Mouse (Mus musculus) neural tube, embryonic 15.5 days (tissue): ENCODE measurements around the gene Rita1. TPM values are rescaled to one million over a fixed set of nuclear protein-coding genes. Genes with fewer than 3 reads are reported as not detected.

ENCODE experiments used
- ATAC-seq: fragments of 200-750 bp; cut with Nextera tagmentation; 2 replicates; pipeline ENCODE4 v1.8.0; 2017; ENCODE audit warnings: mild to moderate bottlenecking, moderate TSS enrichment, moderate library complexity; ENCODE audit not compliant: low FRiP score
- H3K27ac ChIP-seq: fragments of 300-500 bp; sonication (generic); replicated peaks from 2 replicates; pipeline ENCODE4 v1.5.1; 2015; ENCODE audit warnings: mild to moderate bottlenecking, inconsistent platforms
- H3K27me3 ChIP-seq: fragments of 300-500 bp; sonication (generic); replicated peaks from 2 replicates; pipeline ENCODE4 v1.6.1; 2015; ENCODE audit warnings: inconsistent platforms
- H3K36me3 ChIP-seq: fragments of 300-500 bp; sonication (generic); 2 replicates; pipeline ENCODE4 v1.6.1; 2015; ENCODE audit warnings: inconsistent platforms
- H3K4me1 ChIP-seq: fragments of 300-500 bp; sonication (generic); 2 replicates; pipeline ENCODE4 v1.6.1; 2015; ENCODE audit warnings: inconsistent platforms
- H3K4me2 ChIP-seq: fragments of 300-500 bp; sonication (generic); 2 replicates; pipeline ENCODE4 v1.6.1; 2015; ENCODE audit warnings: inconsistent platforms, mild to moderate bottlenecking, moderate library complexity
- H3K4me3 ChIP-seq: fragments of 300-500 bp; sonication (generic); replicated peaks from 2 replicates; pipeline ENCODE4 v1.5.1; 2015; ENCODE audit warnings: mild to moderate bottlenecking, inconsistent platforms
- H3K9ac ChIP-seq: fragments of 300-500 bp; sonication (generic); replicated peaks from 2 replicates; pipeline ENCODE4 v1.6.1; 2015; ENCODE audit warnings: mild to moderate bottlenecking, inconsistent platforms
- H3K9me3 ChIP-seq: fragments of 300-500 bp; sonication (generic); replicated peaks from 2 replicates; pipeline ENCODE4 v1.6.1; 2016; ENCODE audit warnings: inconsistent platforms
- WGBS: fragments of 180-500 bp; shearing (Covaris S2); methylation state at CpG from one replicate; pipeline ENCODE4 v1.1.7; 2015; ENCODE audit warnings: mixed read lengths; 5-methylcytosine and 5-hydroxymethylcytosine counted together
- polyA plus RNA-seq: library from polyadenylated mRNA; unstranded; fragments of >200 nt; fragmentation: Nextera tagmentation; extraction: Ambion mirVana; gene quantifications from 2 replicates; pipeline ENCODE4 v1.2.1, GENCODE M21; 2015

Rita1 gene
- polyA plus RNA-seq, 1 experiment from 2014 or later, result 34.0 TPM

GRCm38 (mm10) chr5:120609246-120609775 lies 3.1 kb downstream of the Rita1 start:
- no peak for ATAC-seq
- Histone ChIP-seq H3K4me2 (no peak overlapping the region), H3K9me3 (no peaks in the 10 kb centered on the region), H3K27ac (no peak overlapping the region), H3K27me3 (no peaks in the 10 kb centered on the region), H3K9ac (no peak overlapping the region), H3K4me1 (peaks cover 42% of the 10 kb centered on the region), H3K4me3 (no peak overlapping the region), H3K36me3 (peaks cover 5% of the 10 kb centered on the region)
- 77% methylated on average over 16 of the region's 16 CpGs for WGBS

- Histone ChIP-seq H3K4me2 (no peak overlapping the region), H3K36me3 (peaks cover 5% of the 10 kb centered on the region), H3K27me3 (no peaks in the 10 kb centered on the region), H3K9me3 (no peaks in the 10 kb centered on the region), H3K9ac (no peak overlapping the region), H3K27ac (no peak overlapping the region), H3K4me1 (peaks cover 34% of the 10 kb centered on the region), H3K4me3 (no peak overlapping the region)
- WGBS, result 76% methylated on average over 3 of the region's 3 CpGs
- ATAC-seq, result no peak
Measured at GRCm38 (mm10) chr5:120607335-120607734, 5.1 kb downstream of the Rita1 start.

- Histone ChIP-seq H3K4me3 (no peak overlapping the region), H3K4me2 (no peak overlapping the region), H3K27ac (no peak overlapping the region), H3K9ac (no peak overlapping the region), H3K4me1 (peaks cover 32% of the 10 kb centered on the region), H3K9me3 (no peaks in the 10 kb centered on the region), H3K36me3 (peaks cover 5% of the 10 kb centered on the region), H3K27me3 (no peaks in the 10 kb centered on the region)
- WGBS, result 71% methylated on average over 25 of the region's 25 CpGs
- no peak for ATAC-seq
Measured at GRCm38 (mm10) chr5:120606590-120607200, 5.7 kb downstream of the Rita1 start.

- H3K27ac ChIP-seq, result peak overlapping the region; percentile 74
- no peaks in the 10 kb centered on the region for H3K9me3 ChIP-seq
- H3K4me1 ChIP-seq, result peaks cover 22% of the 10 kb centered on the region
- H3K36me3 ChIP-seq, result peaks cover 5% of the 10 kb centered on the region
- 3% methylated on average over 8 of the region's 8 CpGs for WGBS
- no peaks in the 10 kb centered on the region for H3K27me3 ChIP-seq
- peak; percentile 84 for ATAC-seq
- H3K4me3 ChIP-seq, result peak overlapping the region; percentile 35
- peak overlapping the region; percentile 65 for H3K4me2 ChIP-seq
- no peak overlapping the region for H3K9ac ChIP-seq
Measured at GRCm38 (mm10) chr5:120605688-120606087, 6.7 kb downstream of the Rita1 start.

- H3K27ac ChIP-seq, result peak overlapping the region; percentile 74
- peak overlapping the region; percentile 65 for H3K4me2 ChIP-seq
- peak overlapping the region; percentile 47 for H3K9ac ChIP-seq
- peak overlapping the region; percentile 35 for H3K4me3 ChIP-seq
- peak; percentile 51 for ATAC-seq
- 5% methylated on average over 10 of the region's 10 CpGs for WGBS
- H3K9me3 ChIP-seq, result no peaks in the 10 kb centered on the region
- peaks cover 17% of the 10 kb centered on the region for H3K4me1 ChIP-seq
- peaks cover 5% of the 10 kb centered on the region for H3K36me3 ChIP-seq
- H3K27me3 ChIP-seq, result no peaks in the 10 kb centered on the region
Measured at GRCm38 (mm10) chr5:120605241-120605661, 7.1 kb downstream of the Rita1 start.

- H3K4me1 ChIP-seq, result peaks cover 13% of the 10 kb centered on the region
- H3K9ac ChIP-seq, result 0 out of 2 replicates have a peak overlapping the region, but pooled peaks have one; percentile 47
- H3K4me2 ChIP-seq, result peak overlapping the region; percentile 65
- WGBS, result 3% methylated on average over 6 of the region's 6 CpGs
- peak overlapping the region; percentile 35 for H3K4me3 ChIP-seq
- peaks cover 5% of the 10 kb centered on the region for H3K36me3 ChIP-seq
- no peaks in the 10 kb centered on the region for H3K9me3 ChIP-seq
- H3K27me3 ChIP-seq, result no peaks in the 10 kb centered on the region
- no peak; the same call in 1 of the 2 replicates for ATAC-seq
- peak overlapping the region; percentile 74 for H3K27ac ChIP-seq
Measured at GRCm38 (mm10) chr5:120604839-120605238, 7.5 kb downstream of the Rita1 start.

GRCm38 (mm10) chr5:120603515-120603914 lies 8.9 kb downstream of the Rita1 start:
- H3K27ac ChIP-seq, result no peak overlapping the region
- ATAC-seq, result no peak
- no peak overlapping the region for H3K4me3 ChIP-seq
- 59% methylated on average over 7 of the region's 7 CpGs for WGBS
- H3K4me2 ChIP-seq, result no peak overlapping the region
- H3K9me3 ChIP-seq, result no peaks in the 10 kb centered on the region
- no peak overlapping the region for H3K9ac ChIP-seq
- no peaks in the 10 kb centered on the region for H3K27me3 ChIP-seq
- peaks cover 5% of the 10 kb centered on the region for H3K4me1 ChIP-seq
- peaks cover 5% of the 10 kb centered on the region for H3K36me3 ChIP-seq

- Histone ChIP-seq H3K9me3 (no peaks in the 10 kb centered on the region), H3K4me3 (no peak overlapping the region), H3K4me1 (peaks cover 5% of the 10 kb centered on the region), H3K27ac (no peak overlapping the region), H3K36me3 (no peaks in the 10 kb centered on the region), H3K4me2 (no peak overlapping the region), H3K9ac (no peak overlapping the region), H3K27me3 (no peaks in the 10 kb centered on the region)
- ATAC-seq, result no peak
- whole genome bisulfite sequencing, result 93% methylated on average over 12 of the region's 12 CpGs
Measured at GRCm38 (mm10) chr5:120602210-120602609, 10.2 kb downstream of the Rita1 start.

GRCm38 (mm10) chr5:120600946-120601668 lies 11.3 kb downstream of the Rita1 start:
- ATAC-seq, result no peak
- 48% methylated on average over 11 of the region's 11 CpGs for WGBS
- no peaks in the 10 kb centered on the region for H3K9me3 ChIP-seq
- no peak overlapping the region for H3K4me2 ChIP-seq
- no peak overlapping the region for H3K9ac ChIP-seq
- H3K36me3 ChIP-seq, result no peaks in the 10 kb centered on the region
- no peaks in the 10 kb centered on the region for H3K27me3 ChIP-seq
- peaks cover 5% of the 10 kb centered on the region for H3K4me1 ChIP-seq
- H3K4me3 ChIP-seq, result no peak overlapping the region
- H3K27ac ChIP-seq, result no peak overlapping the region

GRCm38 (mm10) chr5:120599625-120600024 lies 12.8 kb downstream of the Rita1 start:
- no peak for ATAC-seq
- no peaks in the 10 kb centered on the region for H3K27me3 ChIP-seq
- 92% methylated on average over 6 of the region's 6 CpGs for WGBS

GRCm38 (mm10) chr5:120594485-120594884 lies 17.9 kb downstream of the Rita1 start:
- ATAC-seq, result no peak
- H3K27me3 ChIP-seq, result no peaks in the 10 kb centered on the region
- H3K9ac ChIP-seq, result no peak overlapping the region
- 80% methylated on average over 6 of the region's 6 CpGs for WGBS
- H3K4me2 ChIP-seq, result no peak overlapping the region
- no peaks in the 10 kb centered on the region for H3K36me3 ChIP-seq
- no peaks in the 10 kb centered on the region for H3K4me1 ChIP-seq
- H3K4me3 ChIP-seq, result no peak overlapping the region
- no peak overlapping the region for H3K27ac ChIP-seq
- H3K9me3 ChIP-seq, result no peaks in the 10 kb centered on the region

More at GRCm38 (mm10) chr5:120599625-120600024, 12.8 kb downstream of the Rita1 start:
- no peaks in the 10 kb centered on the region for H3K9me3 ChIP-seq
- H3K36me3 ChIP-seq, result no peaks in the 10 kb centered on the region
- H3K4me2 ChIP-seq, result no peak overlapping the region
- no peak overlapping the region for H3K9ac ChIP-seq
- no peaks in the 10 kb centered on the region for H3K4me1 ChIP-seq
- H3K4me3 ChIP-seq, result no peak overlapping the region
- no peak overlapping the region for H3K27ac ChIP-seq

GRCm38 (mm10) chr5:120592141-120592540 lies 20.2 kb downstream of the Rita1 start:
- Histone ChIP-seq H3K9ac (no peak overlapping the region), H3K27ac (no peak overlapping the region), H3K4me2 (no peak overlapping the region), H3K27me3 (no peaks in the 10 kb centered on the region), H3K36me3 (no peaks in the 10 kb centered on the region), H3K9me3 (no peaks in the 10 kb centered on the region), H3K4me3 (no peak overlapping the region), H3K4me1 (peaks cover 15% of the 10 kb centered on the region)
- 74% methylated on average over 7 of the region's 7 CpGs for WGBS
- no peak for ATAC-seq
